ENCODE assay signal across 11 mouse cellular contexts in the genomic region with DNA sequence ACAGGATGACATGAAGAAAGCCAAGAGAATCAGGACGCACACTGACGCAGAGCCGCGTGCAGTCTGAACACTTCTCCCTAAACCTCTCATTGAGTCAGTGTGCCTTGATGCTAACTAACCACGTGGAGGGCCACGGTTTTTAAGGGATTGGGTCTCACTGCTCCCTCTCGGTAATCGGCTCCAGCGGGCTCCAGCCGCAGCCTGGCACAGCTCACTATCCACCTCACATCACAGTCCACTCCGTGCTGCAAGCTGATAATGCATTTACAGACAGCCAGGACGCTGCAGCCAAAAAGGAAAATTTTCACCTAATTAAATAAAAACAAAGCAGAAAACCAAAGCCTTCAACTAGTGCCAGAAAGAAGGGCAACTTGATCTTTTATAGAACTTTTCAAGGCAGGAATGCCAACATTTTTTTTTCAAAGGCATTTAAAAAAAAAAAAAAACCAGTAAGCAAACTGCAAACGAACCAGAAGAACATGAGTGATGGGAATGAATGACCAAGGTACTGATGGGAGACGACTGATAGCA. TPM values are rescaled to one million over a fixed set of nuclear protein-coding genes. Genes with fewer than 3 reads are reported as not detected.
A peak's percentile ranks its signal among the peaks of the same experiment; 100 is the strongest.
DNase-seq lines count a peak whose midpoint lies in the region; ATAC-seq and TF ChIP-seq lines count a peak whose summit lies in the region.
"Had no signal": no experiment of that assay in that cellular context is flagged by ENCODE, and none has a peak within 500 bp of the region (broad histone marks: within the 10 kb centered on the region; RNA-seq: fewer than 3 reads in every experiment).

No protein-coding gene starts in this region.

- intact Hi-C loops in left cerebral cortex, postnatal 4 days (cut with DNase I), result no loop called here

- TF ChIP-seq POLR2A in brain, embryonic 14.5 days (IDR thresholded peaks at IDR 0.05; ENCODE audit: borderline replicate concordance, extremely low read depth, insufficient read depth, insufficient read length, poor library complexity, severe bottlenecking), result no peak

- ATAC-seq in hindbrain, embryonic 13.5 days (ENCODE audit: low FRiP score), result 0 out of 2 replicates have a peak, but pooled peaks have one; percentile 4
- ATAC-seq in activated CD4-positive, CD25-positive, alpha-beta regulatory T cell, adult 4 months, result no peak

- H3K27me3 ChIP-seq in hindbrain, embryonic 13.5 days, result no peaks in the 10 kb centered on the region
- H3K27me3 ChIP-seq: liver, embryonic 13.5 days had no signal

- H3K4me1 ChIP-seq in hindbrain, embryonic 13.5 days (replicated peaks), result peaks cover 57% of the 10 kb centered on the region

- H3K9me3 ChIP-seq in hindbrain, embryonic 13.5 days, result no peaks in the 10 kb centered on the region
- H3K9me3 ChIP-seq: liver, embryonic 13.5 days had no signal

- H3K9ac ChIP-seq in hindbrain, embryonic 13.5 days, result no peak overlapping the region
- H3K9ac ChIP-seq: liver, embryonic 13.5 days had no signal

- no peak overlapping the region for H3K4me3 ChIP-seq in hindbrain, embryonic 13.5 days
- H3K4me3 ChIP-seq: liver, embryonic 13.5 days had no signal

- DNase-seq in adrenal gland, postnatal 14 days, result peak; percentile 21
- DNase-seq in adrenal gland, postnatal 4 days (ENCODE audit: low spot score in 2 of 2), result no peak
- peak; percentile 33 for DNase-seq in left cerebral cortex, postnatal 4 days
- DNase-seq in left cerebral cortex, adult 8-10 months (ENCODE audit: low spot score in 2 of 2), result no peak
- DNase-seq in brain, embryonic 14.5 days (ENCODE audit: low read depth), result peak; percentile 87
- DNase-seq in kidney, postnatal 4 days, result no peak
- DNase-seq: kidney, adult 2 months; liver, embryonic 13.5 days; right cerebral cortex, adult 18-20 months had no signal

- no peaks in the 10 kb centered on the region for H3K36me3 ChIP-seq in hindbrain, embryonic 13.5 days
- H3K36me3 ChIP-seq: liver, embryonic 13.5 days had no signal

- no peak overlapping the region for H3K4me2 ChIP-seq in hindbrain, embryonic 13.5 days
- H3K4me2 ChIP-seq: liver, embryonic 13.5 days had no signal

- TF ChIP-seq CTCF in brain, embryonic 14.5 days (IDR thresholded peaks at IDR 0.05; ENCODE audit: borderline replicate concordance, extremely low read depth, insufficient read depth, insufficient read length), result no peak

- H3K27ac ChIP-seq in hindbrain, embryonic 13.5 days, result no peak overlapping the region
- H3K27ac ChIP-seq: liver, embryonic 13.5 days had no signal

- WGBS in hindbrain, embryonic 13.5 days, result 62% methylated on average over 14 of the region's 14 CpGs

RNA-seq across cellular contexts. Expression of gene Ldlrad3, which starts 57.6 kb away (rescaled TPM):
- 10.8 and 11.7 TPM in 2 replicates for total RNA-seq in adrenal gland, postnatal 14 days (2021)
- total RNA-seq in adrenal gland, postnatal 4 days (2021), result 10 to 100 TPM; 13.1 to 16.7 TPM
- total RNA-seq in left cerebral cortex, postnatal 4 days (2021), result 10 to 100 TPM; 21.6 to 23.0 TPM
- 10 to 100 TPM; 11.3 to 12.5 (median 12.0) TPM for total RNA-seq in left cerebral cortex, adult 8-10 months (2022)
- 16.6 and 26.2 TPM in 2 replicates for polyA plus RNA-seq in brain, embryonic 14.5 days (2012; rRNA removed)
- polyA plus RNA-seq in hindbrain, embryonic 13.5 days (2015; fragmentation: Nextera tagmentation; extraction: Ambion mirVana), result 37.1 and 38.8 TPM in 2 replicates
- polyA plus RNA-seq in activated CD4-positive, CD25-positive, alpha-beta regulatory T cell, adult 4 months (2017; shearing (Covaris generic)), result under 1 TPM; 0.28 to 0.70 TPM

Comparison
In these comparisons a context has a peak if more than half of its experiments do, and no peak if none do; other contexts are left out.
1. DNase-seq: peak in adrenal gland, postnatal 14 days (single experiment), left cerebral cortex, postnatal 4 days (single experiment) and brain, embryonic 14.5 days (single experiment); none in adrenal gland, postnatal 4 days (0 of 2), left cerebral cortex, adult 8-10 months (0 of 2) and kidney, postnatal 4 days (0 of 2).